Mouse (Mus musculus): ENCODE results near the gene Unc13b. TPM values are rescaled to one million over a fixed set of nuclear protein-coding genes. Genes with fewer than 3 reads are reported as not detected.

Gene Unc13b
- polyA plus RNA-seq, 1 experiment from 2014 or later = 9.0 TPM

DNA sequence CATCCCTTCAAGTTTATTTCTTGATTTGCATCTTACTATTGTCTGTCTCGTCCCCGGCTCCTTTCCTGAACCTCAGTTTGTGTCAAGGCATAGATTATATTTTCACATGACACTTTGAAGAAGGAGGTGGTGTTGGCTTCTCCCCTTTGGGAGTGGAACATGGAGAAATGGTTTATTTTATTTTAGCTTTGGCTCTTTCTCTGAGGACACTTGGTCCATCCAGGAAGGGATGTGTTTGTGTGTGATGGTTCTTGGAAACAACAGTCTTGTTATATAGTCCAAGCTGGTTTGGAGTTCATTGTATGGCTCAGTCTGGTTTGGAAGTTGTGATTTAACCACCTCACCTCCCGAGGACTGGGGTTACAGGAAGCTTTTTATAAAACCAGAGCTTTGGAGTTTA, 944 bp downstream of the Unc13b start:
- ATAC-seq (ENCODE audit: low FRiP score, low TSS enrichment) = no peak
- H3K27ac ChIP-seq (ENCODE audit: low read depth, low read length) = no peak overlapping the region

DNA sequence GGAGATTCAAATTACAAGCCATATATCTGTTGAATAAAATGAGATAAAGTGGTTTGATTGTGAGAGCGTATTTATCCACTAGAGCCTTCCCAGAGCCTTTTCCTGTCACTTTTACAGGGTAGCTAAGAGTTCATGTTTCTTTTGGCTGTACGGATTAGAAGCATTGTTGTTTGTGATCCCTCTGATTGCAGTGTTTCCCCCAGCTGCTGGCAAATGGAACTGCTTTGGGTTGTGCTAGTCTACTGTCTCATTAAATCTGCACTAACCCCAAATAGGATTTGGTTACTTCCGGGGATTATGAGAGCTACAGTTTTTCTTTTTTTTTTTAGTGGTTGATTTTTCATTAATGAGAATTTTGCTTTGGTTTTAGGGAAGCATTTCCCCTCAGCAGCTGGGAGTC, 1.5 kb downstream of the Unc13b start:
- Histone ChIP-seq H3K4me1 (ENCODE audit: control insufficient read depth, insufficient read depth, low read length) (0 out of 2 replicates have a peak, but pooled peaks cover 4% of the 10 kb centered on the region), H3K27me3 (ENCODE audit: control insufficient read depth, insufficient read depth, low read length) (peaks cover 2% of the 10 kb centered on the region; the same call in 1 of the 2 replicates), H3K4me2 (replicated peaks; ENCODE audit: low read depth, low read length) (no peak overlapping the region), H3K4me3 (ENCODE audit: low read length) (peak overlapping the region; percentile 60; the same call in 1 of the 2 replicates), H3K27ac (ENCODE audit: low read depth, low read length) (no peak overlapping the region), H3K36me3 (ENCODE audit: control insufficient read depth, insufficient read depth, low read length) (no peaks in the 10 kb centered on the region), H3K9ac (ENCODE audit: low read depth, low read length) (no peak overlapping the region), H3K9me3 (ENCODE audit: control insufficient read depth, low read length) (no peaks in the 10 kb centered on the region)
- 26% methylated on average over 3 of the region's 3 CpGs for WGBS
- no peak for ATAC-seq (ENCODE audit: low FRiP score, low TSS enrichment)

More for the DNA sequence above, 944 bp downstream of the Unc13b start:
- WGBS = 40% methylated on average over 3 of the region's 3 CpGs
- no peaks in the 10 kb centered on the region for H3K36me3 ChIP-seq (ENCODE audit: control insufficient read depth, insufficient read depth, low read length)
- H3K4me1 ChIP-seq (ENCODE audit: control insufficient read depth, insufficient read depth, low read length) = 0 out of 2 replicates have a peak, but pooled peaks cover 4% of the 10 kb centered on the region
- H3K4me3 ChIP-seq (ENCODE audit: low read length) = peak overlapping the region; percentile 60
- no peaks in the 10 kb centered on the region for H3K9me3 ChIP-seq (ENCODE audit: control insufficient read depth, low read length)
- H3K4me2 ChIP-seq (replicated peaks; ENCODE audit: low read depth, low read length) = peak overlapping the region; percentile 78
- H3K9ac ChIP-seq (ENCODE audit: low read depth, low read length) = no peak overlapping the region
- peaks cover 2% of the 10 kb centered on the region; the same call in 1 of the 2 replicates for H3K27me3 ChIP-seq (ENCODE audit: control insufficient read depth, insufficient read depth, low read length)

DNA sequence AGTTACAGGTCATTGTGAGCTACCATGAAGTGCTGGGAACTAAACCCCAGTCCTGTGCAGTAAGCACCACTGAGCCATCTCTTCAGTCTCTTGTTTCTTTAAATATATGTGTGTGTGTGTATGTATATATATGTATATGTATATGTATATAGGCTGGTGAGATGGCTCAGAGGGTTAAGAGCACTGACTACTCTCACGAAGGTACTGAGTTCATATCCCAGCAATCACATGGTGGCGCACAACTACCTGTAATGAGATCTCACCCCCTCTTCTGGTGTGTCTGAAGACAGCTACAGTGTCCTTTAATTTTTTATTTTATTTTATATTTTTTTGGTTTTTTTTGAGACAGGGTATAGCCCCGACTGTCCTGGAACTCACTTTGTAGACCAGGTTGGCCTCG, 6.7 kb downstream of the Unc13b start:
- Histone ChIP-seq H3K27me3 (ENCODE audit: control insufficient read depth, insufficient read depth, low read length) (0 out of 2 replicates have a peak, but pooled peaks cover 2% of the 10 kb centered on the region), H3K27ac (ENCODE audit: low read depth, low read length) (no peak overlapping the region), H3K4me2 (replicated peaks; ENCODE audit: low read depth, low read length) (no peak overlapping the region), H3K9ac (ENCODE audit: low read depth, low read length) (no peak overlapping the region), H3K4me1 (ENCODE audit: control insufficient read depth, insufficient read depth, low read length) (no peaks in the 10 kb centered on the region), H3K9me3 (ENCODE audit: control insufficient read depth, low read length) (no peaks in the 10 kb centered on the region), H3K36me3 (ENCODE audit: control insufficient read depth, insufficient read depth, low read length) (no peaks in the 10 kb centered on the region), H3K4me3 (ENCODE audit: low read length) (no peak overlapping the region)
- ATAC-seq (ENCODE audit: low FRiP score, low TSS enrichment) = no peak
- WGBS = 91% methylated on average over 4 of the region's 4 CpGs

DNA sequence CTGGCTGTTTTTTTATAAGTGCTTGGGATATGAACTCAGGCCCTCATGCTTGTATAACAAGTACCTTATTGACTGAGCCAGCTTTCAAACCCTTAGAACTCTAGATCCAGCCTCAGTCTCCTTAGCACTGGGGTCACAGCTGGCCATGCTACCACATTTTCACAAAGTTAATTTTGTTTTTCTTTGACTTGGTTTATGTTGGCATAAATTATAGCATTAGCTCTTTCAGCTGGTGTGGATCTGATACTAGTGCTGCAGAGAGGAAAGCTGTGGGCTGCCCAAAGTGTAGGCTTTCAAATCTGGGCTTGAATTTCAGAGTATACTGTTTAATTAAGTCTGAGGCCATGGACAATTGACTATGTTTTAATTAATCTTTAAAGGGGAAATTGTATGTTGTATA, 16.2 kb downstream of the Unc13b start:
- Histone ChIP-seq H3K4me2 (replicated peaks; ENCODE audit: low read depth, low read length) (no peak overlapping the region), H3K36me3 (ENCODE audit: control insufficient read depth, insufficient read depth, low read length) (no peaks in the 10 kb centered on the region), H3K27me3 (ENCODE audit: control insufficient read depth, insufficient read depth, low read length) (no peaks in the 10 kb centered on the region), H3K9me3 (ENCODE audit: control insufficient read depth, low read length) (no peaks in the 10 kb centered on the region), H3K27ac (ENCODE audit: low read depth, low read length) (no peak overlapping the region), H3K4me3 (ENCODE audit: low read length) (no peak overlapping the region), H3K9ac (ENCODE audit: low read depth, low read length) (no peak overlapping the region), H3K4me1 (ENCODE audit: control insufficient read depth, insufficient read depth, low read length) (no peaks in the 10 kb centered on the region)
- 0 out of 2 replicates have a peak, but pooled peaks have one; percentile 39 for ATAC-seq (ENCODE audit: low FRiP score, low TSS enrichment)

DNA sequence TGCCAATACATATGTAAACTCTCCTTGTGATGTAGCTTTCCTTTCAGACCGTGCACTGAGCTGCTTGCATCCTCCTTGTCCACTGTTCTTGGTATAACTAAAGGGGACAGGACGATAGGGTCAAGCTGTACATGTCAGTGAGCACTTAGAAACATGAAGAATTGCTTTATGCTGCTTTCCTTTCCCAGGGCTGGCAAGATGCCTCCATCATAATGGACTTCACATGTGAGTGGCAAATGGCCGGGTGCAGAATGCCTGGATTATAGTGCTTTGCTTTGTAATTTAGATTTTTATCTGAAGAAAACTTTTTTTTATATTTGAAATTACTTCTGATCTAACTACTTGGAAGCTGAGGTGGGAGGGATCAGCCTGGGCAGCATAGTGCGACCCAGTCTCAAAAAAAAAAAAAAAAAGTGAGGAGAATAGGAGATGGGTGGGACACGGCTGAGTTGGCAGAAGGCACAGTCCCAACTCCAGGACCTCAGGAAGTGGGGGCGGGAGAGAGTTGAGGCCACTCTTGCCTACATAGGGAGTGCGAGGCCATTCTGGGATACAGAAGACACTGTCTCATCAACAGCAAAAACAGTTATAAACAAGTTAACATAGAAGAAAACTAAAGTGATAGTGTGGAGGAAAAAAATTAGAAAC, 19.4 kb downstream of the Unc13b start:
- Histone ChIP-seq H3K4me3 (ENCODE audit: low read length) (no peak overlapping the region), H3K9me3 (ENCODE audit: control insufficient read depth, low read length) (no peaks in the 10 kb centered on the region), H3K4me2 (replicated peaks; ENCODE audit: low read depth, low read length) (no peak overlapping the region), H3K36me3 (ENCODE audit: control insufficient read depth, insufficient read depth, low read length) (no peaks in the 10 kb centered on the region), H3K4me1 (ENCODE audit: control insufficient read depth, insufficient read depth, low read length) (no peaks in the 10 kb centered on the region), H3K9ac (ENCODE audit: low read depth, low read length) (no peak overlapping the region), H3K27me3 (ENCODE audit: control insufficient read depth, insufficient read depth, low read length) (no peaks in the 10 kb centered on the region), H3K27ac (ENCODE audit: low read depth, low read length) (no peak overlapping the region)
- 37% methylated on average over 7 of the region's 7 CpGs for WGBS
- ATAC-seq (ENCODE audit: low FRiP score, low TSS enrichment) = peak; percentile 71

DNA sequence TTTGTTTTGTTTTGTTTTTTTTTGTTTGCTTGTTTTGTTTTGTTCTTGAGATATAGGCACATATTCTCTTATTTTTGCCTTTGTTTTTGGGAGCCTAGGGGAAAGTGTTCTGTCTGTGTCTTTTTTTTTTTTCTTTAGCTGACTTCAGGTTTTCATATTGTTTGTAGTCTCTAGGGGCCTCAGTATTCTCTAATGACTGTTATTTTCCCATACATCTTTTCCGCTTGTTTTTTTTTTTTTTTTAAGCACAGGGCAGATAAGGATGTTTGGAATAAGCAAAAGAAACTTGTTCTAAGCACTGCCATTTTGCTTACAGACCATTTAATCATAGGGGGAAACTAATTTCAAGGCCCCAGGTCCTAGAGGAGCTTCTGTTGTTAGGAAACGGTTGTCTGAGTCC, 23.7 kb downstream of the Unc13b start:
- no peak overlapping the region for H3K4me2 ChIP-seq (replicated peaks; ENCODE audit: low read depth, low read length)
- no peaks in the 10 kb centered on the region for H3K36me3 ChIP-seq (ENCODE audit: control insufficient read depth, insufficient read depth, low read length)
- H3K4me3 ChIP-seq (ENCODE audit: low read length) = no peak overlapping the region
- WGBS = 81% methylated on average over 2 of the region's 2 CpGs
- H3K9ac ChIP-seq (ENCODE audit: low read depth, low read length) = no peak overlapping the region
- H3K4me1 ChIP-seq (ENCODE audit: control insufficient read depth, insufficient read depth, low read length) = no peaks in the 10 kb centered on the region
- no peak overlapping the region for H3K27ac ChIP-seq (ENCODE audit: low read depth, low read length)
- H3K27me3 ChIP-seq (ENCODE audit: control insufficient read depth, insufficient read depth, low read length) = no peaks in the 10 kb centered on the region
- ATAC-seq (ENCODE audit: low FRiP score, low TSS enrichment) = no peak
- H3K9me3 ChIP-seq (ENCODE audit: control insufficient read depth, low read length) = no peaks in the 10 kb centered on the region

DNA sequence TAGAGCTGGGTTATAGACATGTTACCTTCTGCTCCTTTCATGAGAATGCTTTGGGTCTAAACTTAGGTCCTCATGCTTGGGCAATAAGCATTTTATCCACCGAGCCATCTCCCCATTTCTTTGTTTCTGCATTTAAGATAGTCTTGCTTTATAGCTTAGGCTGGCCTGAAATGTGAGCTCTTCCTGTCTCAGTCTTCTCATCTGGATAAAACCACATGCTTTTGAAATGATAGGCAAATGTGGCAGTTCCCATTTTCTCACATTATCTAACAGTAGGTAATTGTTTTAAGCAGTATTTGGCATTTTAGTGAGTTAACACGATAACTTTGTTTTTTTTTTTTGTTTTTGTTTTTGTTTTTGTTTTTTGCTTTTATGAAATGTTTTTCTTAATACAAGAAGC, 31.2 kb downstream of the Unc13b start:
- ATAC-seq (ENCODE audit: low FRiP score, low TSS enrichment) = no peak
- Histone ChIP-seq H3K27ac (ENCODE audit: low read depth, low read length) (no peak overlapping the region), H3K36me3 (ENCODE audit: control insufficient read depth, insufficient read depth, low read length) (no peaks in the 10 kb centered on the region), H3K9me3 (ENCODE audit: control insufficient read depth, low read length) (no peaks in the 10 kb centered on the region), H3K4me2 (replicated peaks; ENCODE audit: low read depth, low read length) (no peak overlapping the region), H3K27me3 (ENCODE audit: control insufficient read depth, insufficient read depth, low read length) (no peaks in the 10 kb centered on the region), H3K4me3 (ENCODE audit: low read length) (no peak overlapping the region), H3K9ac (ENCODE audit: low read depth, low read length) (no peak overlapping the region), H3K4me1 (ENCODE audit: control insufficient read depth, insufficient read depth, low read length) (no peaks in the 10 kb centered on the region)
- 88% methylated on average over 2 of the region's 2 CpGs for WGBS

DNA sequence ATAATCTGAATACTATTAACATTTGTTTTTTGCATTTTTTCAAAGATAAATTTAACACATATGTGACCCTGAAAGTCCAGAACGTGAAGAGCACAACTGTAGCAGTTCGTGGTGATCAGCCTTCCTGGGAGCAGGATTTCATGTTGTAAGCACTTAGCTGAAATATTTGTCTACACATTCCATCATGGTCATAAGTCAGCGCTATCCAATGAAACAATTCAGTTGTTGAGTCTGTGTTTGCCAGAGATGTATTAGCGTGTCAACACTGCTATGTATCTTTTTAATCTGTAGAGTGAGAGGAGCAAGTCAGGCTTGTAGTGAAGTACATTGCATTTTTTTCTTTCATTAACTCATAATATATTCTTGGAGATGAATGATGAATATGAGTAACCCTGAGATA, 32.4 kb downstream of the Unc13b start:
- WGBS = 70% methylated on average over 4 of the region's 4 CpGs
- H3K4me3 ChIP-seq (ENCODE audit: low read length) = no peak overlapping the region
- no peak overlapping the region for H3K27ac ChIP-seq (ENCODE audit: low read depth, low read length)
- H3K27me3 ChIP-seq (ENCODE audit: control insufficient read depth, insufficient read depth, low read length) = no peaks in the 10 kb centered on the region
- no peaks in the 10 kb centered on the region for H3K9me3 ChIP-seq (ENCODE audit: control insufficient read depth, low read length)
- H3K4me2 ChIP-seq (replicated peaks; ENCODE audit: low read depth, low read length) = no peak overlapping the region
- no peak for ATAC-seq (ENCODE audit: low FRiP score, low TSS enrichment)
- H3K36me3 ChIP-seq (ENCODE audit: control insufficient read depth, insufficient read depth, low read length) = no peaks in the 10 kb centered on the region
- H3K9ac ChIP-seq (ENCODE audit: low read depth, low read length) = no peak overlapping the region
- H3K4me1 ChIP-seq (ENCODE audit: control insufficient read depth, insufficient read depth, low read length) = no peaks in the 10 kb centered on the region

DNA sequence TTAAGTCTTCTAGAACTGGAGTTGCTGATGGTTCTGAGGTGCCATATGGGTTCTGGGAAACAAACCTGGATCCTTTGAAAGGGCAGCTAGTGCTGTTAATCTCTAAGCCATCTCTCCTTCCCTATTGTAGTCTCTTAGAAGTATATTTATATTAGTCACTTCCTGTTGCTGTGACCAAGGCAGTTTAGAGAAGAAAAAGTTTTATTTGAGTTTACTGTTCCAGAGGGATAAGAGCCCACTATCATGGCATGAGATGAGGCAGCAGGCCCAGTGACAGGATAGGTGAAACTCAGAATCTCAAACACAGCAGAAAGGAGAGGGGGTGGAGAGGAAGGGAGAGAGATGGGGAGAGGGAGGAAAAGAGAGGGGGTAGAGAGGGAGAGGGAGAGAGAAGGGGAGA, 54.7 kb downstream of the Unc13b start:
- H3K4me2 ChIP-seq (replicated peaks; ENCODE audit: low read depth, low read length) = no peak overlapping the region
- H3K27ac ChIP-seq (ENCODE audit: low read depth, low read length) = no peak overlapping the region
- ATAC-seq (ENCODE audit: low FRiP score, low TSS enrichment) = no peak
- H3K9me3 ChIP-seq (ENCODE audit: control insufficient read depth, low read length) = no peaks in the 10 kb centered on the region
- H3K36me3 ChIP-seq (ENCODE audit: control insufficient read depth, insufficient read depth, low read length) = no peaks in the 10 kb centered on the region
- H3K4me3 ChIP-seq (ENCODE audit: low read length) = no peak overlapping the region
- H3K4me1 ChIP-seq (ENCODE audit: control insufficient read depth, insufficient read depth, low read length) = no peaks in the 10 kb centered on the region
- no peaks in the 10 kb centered on the region for H3K27me3 ChIP-seq (ENCODE audit: control insufficient read depth, insufficient read depth, low read length)
- H3K9ac ChIP-seq (ENCODE audit: low read depth, low read length) = no peak overlapping the region
